ENCODE assay signal across 17 mouse cellular contexts in the genomic region with DNA sequence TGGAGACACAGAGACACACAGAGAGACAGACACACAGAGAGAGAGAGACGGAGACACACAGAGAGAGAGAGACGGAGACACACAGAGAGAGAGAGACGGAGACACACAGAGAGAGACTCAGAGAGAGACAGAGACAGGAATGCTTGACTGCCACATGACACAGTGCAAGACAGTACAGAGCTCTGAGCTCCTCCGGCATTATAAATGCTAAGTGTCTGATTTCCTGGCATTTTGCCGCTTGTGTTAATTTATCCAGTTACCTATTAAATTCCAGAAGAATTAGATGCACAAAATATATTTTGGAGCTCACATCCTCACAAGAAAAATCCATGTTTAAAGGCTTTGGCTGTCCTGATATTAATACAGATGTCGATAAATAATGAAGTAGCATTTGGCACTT.
"Had no signal": no experiment of that assay in that cellular context is flagged by ENCODE, and none has a peak within 500 bp of the region (broad histone marks: within the 10 kb centered on the region; RNA-seq: fewer than 3 reads in every experiment).

No protein-coding gene starts in this region.

- H3K4me3 ChIP-seq: intestine, embryonic 15.5 days; layer of hippocampus, adult 2 months; left cerebral cortex, adult 2 months; liver, embryonic 13.5 days; midbrain, embryonic 12.5 days; stomach, embryonic 15.5 days had no signal

- H3K27me3 ChIP-seq: intestine, embryonic 15.5 days; liver, embryonic 13.5 days; midbrain, embryonic 12.5 days; stomach, embryonic 15.5 days had no signal

- ATAC-seq: intestine, embryonic 15.5 days had no signal

- H3K4me1 ChIP-seq: liver, embryonic 13.5 days had no signal

- H3K9ac ChIP-seq: intestine, embryonic 15.5 days; liver, embryonic 13.5 days; midbrain, embryonic 12.5 days; stomach, embryonic 15.5 days had no signal

- H3K9me3 ChIP-seq: intestine, embryonic 15.5 days; liver, embryonic 13.5 days; midbrain, embryonic 12.5 days; stomach, embryonic 15.5 days had no signal

- H3K27ac ChIP-seq: intestine, embryonic 15.5 days; kidney, postnatal 0 days; layer of hippocampus, adult 2 months; left cerebral cortex, adult 2 months; liver, embryonic 13.5 days; midbrain, embryonic 12.5 days; stomach, embryonic 15.5 days had no signal

- H3K36me3 ChIP-seq: intestine, embryonic 15.5 days; liver, embryonic 13.5 days; midbrain, embryonic 12.5 days; stomach, embryonic 15.5 days had no signal

- DNase-seq: kidney, adult 11 months; layer of hippocampus, adult 9-11 months; layer of hippocampus, postnatal 36 days; liver, embryonic 13.5 days; lung, adult 2 months; lung, postnatal 14 days; lung, postnatal 4 days; retina, postnatal 1 day; right cerebral cortex, postnatal 25 days; spleen, adult 18-20 months; thymus, postnatal 25 days had no signal

- H3K4me2 ChIP-seq: intestine, embryonic 15.5 days; liver, embryonic 13.5 days; midbrain, embryonic 12.5 days; stomach, embryonic 15.5 days had no signal
